Mouse (Mus musculus) gastrocnemius, adult 2 months (tissue): ENCODE data around the gene Acvr1b. TPM values are rescaled to one million over a fixed set of nuclear protein-coding genes. Genes with fewer than 3 reads are reported as not detected.

Source experiments
- DNase-seq: peaks from one replicate; pipeline ENCODE4 v3.0.0; 2022
- H3K27ac ChIP-seq: fragments of 200-600 bp; 2 replicates; pipeline ENCODE4 v1.8.1; 2022; ENCODE audit warnings: mild to moderate bottlenecking
- H3K4me3 ChIP-seq: fragments of 200-600 bp; 2 replicates; pipeline ENCODE4 v1.8.1; 2022; ENCODE audit warnings: mild to moderate bottlenecking, moderate library complexity
- CTCF ChIP-seq: fragments of 200-600 bp; IDR thresholded peaks from 2 replicates; pipeline ENCODE4 v1.8.1; 2022; ENCODE audit warnings: antibody characterized with exemption, mild to moderate bottlenecking, moderate library complexity
- intact Hi-C: fragments of 180-260 bp; cut with DNase I; formaldehyde crosslinking; loops from one replicate; pipeline ENCODE4 v1.15.1; 2025
- total RNA-seq, 2 experiments: library from RNA; stranded (reverse); gene quantifications; 2 replicates each; pipeline ENCODE4 v1.2.3; 2021

The Acvr1b gene
- total RNA-seq, 2 experiments from 2014 or later = 26.9 to 30.8 TPM

DNA sequence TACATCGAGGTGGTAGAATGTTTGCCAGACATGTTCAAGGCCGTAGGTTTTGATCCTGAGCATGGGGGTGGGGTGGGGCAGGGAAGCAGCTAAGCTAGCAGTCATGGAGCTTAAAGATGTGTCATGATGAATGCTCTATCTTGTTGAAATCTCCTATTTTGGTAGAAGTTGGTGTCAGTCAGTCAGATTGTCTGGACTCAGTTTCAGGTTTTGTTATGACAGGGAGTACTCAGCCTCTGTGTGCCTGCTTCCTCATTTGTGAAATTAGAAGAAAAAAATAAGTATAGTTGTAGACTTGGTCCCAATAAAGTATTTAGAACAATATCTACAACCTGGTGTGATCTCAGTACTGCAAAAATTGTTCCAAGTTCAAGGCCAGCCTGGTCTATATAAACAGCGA lies 35.2 kb upstream of the Acvr1b start:
- Histone ChIP-seq H3K4me3 (no peak overlapping the region), H3K27ac (0 out of 2 replicates have a peak overlapping the region, but pooled peaks have one; percentile 82)
- DNase-seq = no peak
- intact Hi-C loops = no loop called here
- no peak for TF ChIP-seq CTCF

DNA sequence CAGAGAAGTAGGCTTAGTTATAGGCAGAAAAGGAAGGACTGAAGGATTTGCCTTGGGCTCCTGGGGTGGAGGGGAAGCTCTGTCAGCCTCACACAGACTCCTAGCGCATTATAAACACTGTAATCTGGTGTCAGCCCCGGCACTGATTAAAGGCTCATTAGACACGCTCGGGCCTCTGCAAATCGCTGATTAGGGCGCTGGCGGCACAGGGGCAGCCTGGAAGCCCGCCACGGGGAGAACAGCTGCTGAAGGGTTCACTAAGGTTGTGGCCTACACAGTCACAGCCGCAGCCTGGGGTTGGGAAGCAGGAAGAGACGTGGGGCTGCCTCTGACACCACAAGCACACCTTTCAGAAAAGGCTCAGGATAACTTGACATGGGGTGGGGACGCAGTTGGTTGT lies 34.0 kb upstream of the Acvr1b start:
- Histone ChIP-seq H3K27ac (peak overlapping the region; percentile 82), H3K4me3 (no peak overlapping the region; the same call in 1 of the 2 replicates)
- no peak for TF ChIP-seq CTCF
- intact Hi-C loops = no loop called here
- DNase-seq = peak; percentile 91

DNA sequence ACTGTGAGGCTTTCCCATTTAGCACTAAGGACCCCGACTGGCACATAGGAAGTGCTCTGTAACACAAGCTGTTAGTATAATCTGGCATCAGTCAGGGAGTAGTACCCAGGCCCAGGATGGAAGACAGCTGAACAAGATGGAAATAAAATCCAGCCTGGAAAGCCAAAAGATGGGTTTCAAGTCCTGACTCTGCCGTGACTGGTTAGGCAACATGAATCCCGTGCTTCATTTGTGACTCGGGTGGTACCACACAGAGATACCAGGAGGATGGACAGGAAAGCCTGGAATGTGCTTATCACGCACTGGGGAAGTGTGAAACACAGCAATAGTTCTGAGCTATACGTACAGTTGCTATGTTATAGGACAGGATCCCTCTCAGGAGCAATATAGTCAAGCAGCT lies 33.3 kb upstream of the Acvr1b start:
- no peak for DNase-seq
- intact Hi-C loops = no loop called here
- Histone ChIP-seq H3K27ac (peak overlapping the region; percentile 82), H3K4me3 (peak overlapping the region; percentile 55)
- no peak for TF ChIP-seq CTCF

DNA sequence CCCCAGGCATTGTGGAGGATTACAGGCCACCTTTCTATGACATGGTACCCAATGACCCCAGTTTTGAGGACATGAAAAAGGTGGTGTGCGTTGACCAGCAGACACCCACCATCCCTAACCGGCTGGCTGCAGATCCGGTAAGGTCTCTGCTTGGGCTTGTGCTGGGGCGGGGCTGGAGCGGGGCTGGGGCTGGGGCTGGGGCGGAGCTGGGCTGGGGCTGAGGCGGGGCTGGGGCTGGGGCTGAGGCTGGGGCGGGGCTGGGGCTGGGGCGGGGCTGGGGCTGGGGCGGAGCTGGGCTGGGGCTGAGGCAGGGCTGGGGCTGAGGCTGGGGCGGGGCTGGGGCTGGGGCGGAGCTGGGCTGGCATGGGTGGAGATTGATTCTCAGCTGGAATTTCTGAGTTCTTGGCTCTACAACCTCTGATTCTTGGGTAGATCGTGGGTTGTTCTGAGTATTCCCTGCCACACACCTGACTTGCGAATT lies 32.8 kb upstream of the Acvr1b start:
- DNase-seq = peak; percentile 84

DNA sequence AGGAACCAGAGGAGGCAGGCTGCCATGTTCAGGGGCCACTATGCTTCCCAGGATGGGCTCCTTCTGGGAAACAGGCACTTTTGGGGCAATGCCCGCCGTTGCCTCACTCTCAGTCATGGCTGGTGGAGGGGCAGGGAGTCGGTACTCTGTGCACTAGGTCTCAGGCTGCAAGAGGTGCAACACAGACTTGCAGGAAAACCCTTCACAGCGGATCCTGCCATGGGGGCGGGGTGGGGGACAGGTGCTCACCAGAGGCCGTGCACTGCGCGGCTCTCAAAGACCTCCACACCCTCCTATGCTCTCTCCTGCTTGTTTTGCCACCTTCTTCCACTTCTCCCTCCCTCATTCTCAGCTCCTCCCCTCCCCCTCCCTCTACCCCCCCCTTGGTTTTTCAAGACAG lies 31.2 kb upstream of the Acvr1b start:
- DNase-seq = peak; percentile 61
- intact Hi-C loops = no loop called here
- H3K4me3 ChIP-seq = peak overlapping the region; percentile 72
- peak overlapping the region; percentile 89 for H3K27ac ChIP-seq
- no peak for TF ChIP-seq CTCF

More for the DNA sequence above, 32.8 kb upstream of the Acvr1b start:
- no peak for TF ChIP-seq CTCF
- intact Hi-C loops = no loop called here
- Histone ChIP-seq H3K4me3 (peak overlapping the region; percentile 72), H3K27ac (peak overlapping the region; percentile 89)

DNA sequence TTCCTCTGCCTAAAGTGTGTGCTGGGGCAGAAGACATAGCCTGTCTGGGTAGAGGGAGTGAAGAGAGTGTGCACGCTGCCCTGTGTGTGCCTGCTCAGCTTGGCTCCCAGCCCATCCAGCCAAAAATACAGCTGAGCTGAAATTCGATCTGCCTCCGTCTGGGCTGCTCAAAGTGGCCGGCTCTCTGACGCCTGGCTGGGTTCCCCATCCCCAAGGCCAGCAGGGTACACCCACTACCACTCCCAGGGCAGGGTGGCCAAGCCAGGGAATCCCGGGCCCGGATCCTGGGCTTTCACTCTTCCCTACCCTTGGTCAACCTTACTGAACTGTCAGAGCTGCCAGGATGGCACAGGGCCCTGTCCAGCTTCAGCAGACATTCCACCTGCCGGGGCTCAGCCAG lies 30.4 kb upstream of the Acvr1b start:
- H3K27ac ChIP-seq = peak overlapping the region; percentile 89

GRCm38 (mm10) chr15:101144176-101144575 lies 29.7 kb upstream of the Acvr1b start:
- no peak for TF ChIP-seq CTCF
- H3K4me3 ChIP-seq = peak overlapping the region; percentile 72
- intact Hi-C loops = no loop called here
- DNase-seq = peak; percentile 64
- peak overlapping the region; percentile 89 for H3K27ac ChIP-seq

More for the DNA sequence above, 30.4 kb upstream of the Acvr1b start:
- DNase-seq = peak; percentile 95
- TF ChIP-seq CTCF = no peak
- peak overlapping the region; percentile 72 for H3K4me3 ChIP-seq
- intact Hi-C loops = no loop called here

DNA sequence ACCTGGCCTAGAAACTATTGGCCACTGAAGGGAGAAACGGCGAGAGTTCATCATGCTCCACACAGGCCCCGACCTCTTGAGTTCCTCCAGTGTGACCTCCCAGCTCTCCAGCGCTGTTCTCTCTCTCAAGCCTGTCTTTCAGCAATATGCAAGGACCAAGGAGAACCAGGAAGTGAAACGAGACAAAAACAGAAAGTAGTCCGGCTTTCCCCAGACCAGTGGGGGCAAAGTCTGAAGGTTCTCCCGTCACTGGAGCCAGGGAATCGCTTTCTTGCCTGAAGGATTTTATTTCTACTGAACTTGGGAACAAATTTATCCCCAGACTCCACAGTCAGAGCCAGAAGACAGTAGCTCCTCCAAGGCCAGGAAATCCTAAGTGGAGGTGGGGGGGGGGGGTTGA lies 29.1 kb upstream of the Acvr1b start:
- TF ChIP-seq CTCF = no peak
- H3K27ac ChIP-seq = peak overlapping the region; percentile 89
- H3K4me3 ChIP-seq = peak overlapping the region; percentile 65
- no peak for DNase-seq
- intact Hi-C loops = no loop called here

DNA sequence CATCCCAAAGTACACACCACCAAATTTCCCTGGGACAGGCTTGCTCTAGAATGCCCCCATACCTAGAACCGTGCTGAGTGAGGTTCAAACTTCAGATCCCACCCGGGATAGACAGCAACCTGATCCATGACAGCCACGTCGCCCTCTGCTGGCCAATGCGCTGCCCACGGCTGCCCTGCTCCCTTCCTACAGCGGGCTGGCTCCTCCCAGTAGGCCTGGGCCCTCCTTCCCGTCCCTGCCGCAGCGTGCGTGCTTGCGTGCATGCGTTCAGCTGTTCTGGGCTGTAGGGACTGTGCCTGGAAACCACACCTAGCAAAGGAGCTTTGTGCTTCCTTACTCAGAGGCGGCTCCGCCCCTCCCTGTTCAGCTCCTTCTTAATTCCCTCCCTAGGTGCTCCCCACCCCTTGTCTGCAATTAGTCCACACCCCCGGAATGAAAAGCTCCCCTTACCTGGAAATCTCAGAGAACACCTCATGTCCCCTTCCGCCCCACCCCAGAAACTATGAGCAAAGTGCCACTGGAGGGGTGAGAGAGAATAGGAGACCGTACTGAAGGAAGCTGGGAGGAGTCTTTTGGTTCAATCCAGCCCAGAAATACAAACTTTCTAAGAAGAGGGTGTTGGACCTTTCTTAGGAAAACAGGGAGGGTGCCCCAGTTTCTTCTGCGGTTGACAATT lies 28.3 kb upstream of the Acvr1b start:
- H3K27ac ChIP-seq = peak overlapping the region; percentile 89
- peak; percentile 98 for DNase-seq
- intact Hi-C loops = loop anchor here (2.0 kb wide), 1 partner anchor 27 kb away; no protein-coding TSS in a partner anchor
- TF ChIP-seq CTCF = peak; percentile 96
- H3K4me3 ChIP-seq = peak overlapping the region; percentile 65

DNA sequence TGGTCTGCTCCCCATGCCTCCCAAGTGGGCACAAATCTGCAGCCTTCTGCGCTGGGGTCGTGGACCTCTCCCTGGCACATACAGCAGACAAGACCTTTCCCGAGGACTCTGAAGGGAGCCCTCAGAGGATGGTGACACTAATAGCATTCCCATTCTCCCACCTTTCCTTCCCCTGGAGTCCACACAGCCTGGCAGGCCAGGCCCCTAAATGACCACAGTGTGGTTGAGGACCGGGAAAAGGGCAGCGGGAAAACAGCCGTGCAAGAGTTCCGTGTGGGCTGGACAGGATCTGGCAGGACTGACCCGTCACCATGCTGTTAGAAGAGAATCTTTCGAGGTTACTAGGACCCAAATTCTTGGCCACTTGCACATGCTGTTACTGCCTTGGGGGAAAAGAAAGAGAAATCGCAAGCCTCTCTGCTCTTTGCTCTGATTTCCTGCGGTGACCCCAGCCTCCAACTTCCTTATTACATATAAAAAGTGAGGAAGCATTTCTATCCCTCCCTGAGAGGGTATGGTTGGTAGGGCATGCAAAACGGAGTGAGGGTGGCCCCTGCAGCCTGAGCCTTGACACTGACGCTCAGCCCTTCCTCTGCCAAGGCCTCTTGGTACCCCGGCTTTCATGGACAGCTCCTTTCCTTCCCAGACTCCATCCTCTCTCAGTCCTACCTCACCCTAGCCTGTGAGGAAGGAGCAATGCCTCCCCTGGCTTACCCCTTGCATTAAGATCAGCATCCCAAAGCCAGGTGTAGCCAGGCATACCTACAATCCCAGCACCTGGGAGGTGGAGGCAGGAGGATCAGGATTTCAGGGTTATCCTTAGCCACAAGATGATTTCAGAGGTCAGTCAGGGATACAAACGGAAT lies 27.5 kb upstream of the Acvr1b start:
- TF ChIP-seq CTCF = no peak
- Histone ChIP-seq H3K4me3 (peak overlapping the region; percentile 65), H3K27ac (peak overlapping the region; percentile 89)
- intact Hi-C loops = loop anchor here (2.0 kb wide), 1 partner anchor 26 kb away; no protein-coding TSS in a partner anchor
- DNase-seq = no peak

DNA sequence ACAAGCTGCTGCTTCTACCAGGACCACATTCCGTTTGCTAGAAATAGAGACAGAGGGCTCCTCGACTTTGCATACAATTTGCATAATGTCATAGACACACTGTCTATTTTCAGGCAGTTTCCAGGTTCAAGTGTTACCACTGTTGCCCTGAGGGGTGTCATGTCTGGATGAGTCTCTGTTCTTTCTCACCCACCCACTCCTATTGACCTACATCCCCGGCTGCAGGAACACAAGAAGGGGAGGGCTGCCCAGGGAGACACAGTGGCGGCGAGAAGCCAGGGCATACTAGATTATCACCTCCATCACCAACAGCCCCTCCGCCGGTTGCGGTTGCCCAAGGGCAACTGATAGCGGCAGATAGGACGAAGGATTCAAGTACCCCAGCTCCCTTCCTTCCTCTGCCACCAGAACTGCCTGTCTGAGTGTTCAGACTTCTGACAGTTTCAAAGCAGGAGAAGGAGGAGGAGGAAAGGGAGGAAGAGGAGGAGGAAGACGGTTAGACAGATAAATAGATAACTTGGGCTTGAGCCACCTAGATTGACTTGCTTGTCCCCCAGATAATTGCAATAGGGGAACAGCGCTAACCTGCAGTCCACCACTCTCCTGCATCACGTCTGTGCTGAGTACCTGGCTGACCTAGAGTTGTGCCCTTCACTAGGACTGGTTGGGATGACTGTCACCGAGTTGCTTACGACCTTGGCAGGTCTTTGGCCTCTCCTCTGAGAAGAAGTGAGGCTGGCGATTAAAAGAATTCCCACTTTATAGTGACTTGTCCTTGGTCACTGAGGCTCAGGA lies 26.6 kb upstream of the Acvr1b start:
- Histone ChIP-seq H3K4me3 (no peak overlapping the region), H3K27ac (peak overlapping the region; percentile 41)
- DNase-seq = no peak
- intact Hi-C loops = loop anchor here (2.0 kb wide), 1 partner anchor 25 kb away; no protein-coding TSS in a partner anchor
- no peak for TF ChIP-seq CTCF

GRCm38 (mm10) chr15:101147910-101148273 lies 26.0 kb upstream of the Acvr1b start:
- Histone ChIP-seq H3K4me3 (no peak overlapping the region), H3K27ac (peak overlapping the region; percentile 41)
- DNase-seq = no peak
- intact Hi-C loops = loop anchor here (2.0 kb wide), 1 partner anchor 25 kb away; no protein-coding TSS in a partner anchor
- no peak for TF ChIP-seq CTCF
